Mouse (Mus musculus) adrenal gland (tissue): Measurements from ENCODE around the gene Arl6ip5.
"Not testable (repeated sequence)": the region's sequence is repeated elsewhere in the genome, so short reads cannot be mapped to it uniquely, and the experiment has no call there.

Experiments
- intact Hi-C: fragments of 180-260 bp; cut with DNase I; formaldehyde crosslinking; loops from one replicate; pipeline ENCODE4 v1.15.1; 2025

Gene Arl6ip5

DNA sequence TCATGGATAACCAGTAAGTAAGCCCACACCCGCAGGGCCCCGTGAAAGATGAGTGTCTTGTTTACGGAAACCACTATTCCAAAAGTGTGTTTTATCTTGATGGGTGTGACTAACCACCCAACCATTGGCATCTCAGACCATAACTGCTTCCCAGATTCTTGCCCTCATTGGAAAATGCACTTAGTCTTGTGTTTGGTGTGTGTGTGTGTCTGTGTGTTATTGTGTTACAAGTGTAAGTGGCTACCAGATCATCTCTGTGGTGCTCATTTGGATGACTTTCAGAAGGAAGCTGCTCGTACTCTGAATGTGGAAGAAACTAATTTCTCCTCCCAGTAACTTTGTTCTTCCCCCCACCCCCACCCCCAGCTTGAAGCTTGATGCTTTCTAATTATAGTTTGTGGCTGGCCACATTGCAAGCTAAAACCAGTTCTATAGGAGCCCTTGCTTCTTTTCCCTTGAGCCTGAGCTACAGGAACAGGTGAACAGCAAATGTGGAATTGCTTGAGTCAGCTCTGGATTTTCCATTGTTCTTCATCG is 12.5 kb downstream of the Arl6ip5 start:
- intact Hi-C loops = no loop called here

DNA sequence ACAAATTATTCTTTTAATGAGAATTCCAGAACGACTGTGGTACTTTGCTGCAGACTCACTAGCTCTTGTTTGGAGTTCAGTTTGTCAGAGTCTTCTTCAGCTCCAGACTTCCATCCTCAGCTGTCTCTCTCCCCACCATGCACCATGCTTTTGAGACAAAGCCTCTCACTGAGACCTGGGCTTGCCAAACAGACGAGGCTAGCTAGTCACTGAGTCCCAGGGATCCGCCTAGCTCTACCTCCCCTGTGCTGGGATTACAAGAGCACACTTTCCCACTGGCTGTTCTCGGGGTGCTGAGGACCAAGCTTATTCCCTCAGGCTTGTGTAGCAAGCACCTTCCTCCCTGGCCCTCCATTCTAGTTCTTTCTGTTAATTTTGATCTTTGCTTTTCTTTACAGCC is 13.1 kb downstream of the Arl6ip5 start:
- intact Hi-C loops = no loop called here

DNA sequence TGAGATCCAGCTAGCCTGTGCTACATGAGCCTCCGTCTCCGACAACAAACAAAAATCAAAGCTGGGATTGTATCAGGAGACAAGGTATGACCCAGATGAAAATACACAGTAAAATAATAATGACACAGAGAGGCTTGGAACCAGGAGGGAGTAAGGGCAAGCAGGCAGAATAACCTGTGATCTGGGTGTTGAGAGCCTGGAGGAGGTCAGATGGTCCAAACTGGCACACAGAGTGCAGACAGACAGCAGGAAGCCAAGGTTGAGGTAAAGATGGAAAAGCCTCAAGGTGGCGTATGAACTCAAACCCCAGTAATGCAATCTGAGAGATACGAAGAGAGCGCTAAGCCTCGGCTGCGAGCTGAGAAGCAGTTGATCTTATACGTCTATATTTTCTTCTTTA is 14.0 kb downstream of the Arl6ip5 start:
- intact Hi-C loops = no loop called here

DNA sequence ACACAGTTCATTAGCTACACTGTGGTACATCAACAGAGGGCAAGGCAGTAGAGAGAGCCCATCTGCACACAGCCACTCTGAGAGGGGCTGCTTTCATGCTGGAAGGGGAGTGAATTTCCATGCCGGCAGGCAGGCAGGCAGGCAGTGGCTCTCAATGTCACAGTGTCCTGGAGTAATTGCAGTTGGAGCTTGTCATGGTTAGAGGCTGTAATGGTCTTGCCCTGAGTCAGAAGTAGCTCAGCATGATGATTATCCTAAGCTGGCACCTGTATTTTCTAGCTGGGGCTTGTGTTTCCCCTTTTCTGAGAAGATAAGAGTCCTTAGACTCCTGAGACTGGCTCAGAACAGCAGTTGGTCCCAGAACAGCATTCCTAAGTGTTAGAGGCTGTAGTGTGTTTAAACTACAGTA is 15.6 kb downstream of the Arl6ip5 start:
- intact Hi-C loops = no loop called here

DNA sequence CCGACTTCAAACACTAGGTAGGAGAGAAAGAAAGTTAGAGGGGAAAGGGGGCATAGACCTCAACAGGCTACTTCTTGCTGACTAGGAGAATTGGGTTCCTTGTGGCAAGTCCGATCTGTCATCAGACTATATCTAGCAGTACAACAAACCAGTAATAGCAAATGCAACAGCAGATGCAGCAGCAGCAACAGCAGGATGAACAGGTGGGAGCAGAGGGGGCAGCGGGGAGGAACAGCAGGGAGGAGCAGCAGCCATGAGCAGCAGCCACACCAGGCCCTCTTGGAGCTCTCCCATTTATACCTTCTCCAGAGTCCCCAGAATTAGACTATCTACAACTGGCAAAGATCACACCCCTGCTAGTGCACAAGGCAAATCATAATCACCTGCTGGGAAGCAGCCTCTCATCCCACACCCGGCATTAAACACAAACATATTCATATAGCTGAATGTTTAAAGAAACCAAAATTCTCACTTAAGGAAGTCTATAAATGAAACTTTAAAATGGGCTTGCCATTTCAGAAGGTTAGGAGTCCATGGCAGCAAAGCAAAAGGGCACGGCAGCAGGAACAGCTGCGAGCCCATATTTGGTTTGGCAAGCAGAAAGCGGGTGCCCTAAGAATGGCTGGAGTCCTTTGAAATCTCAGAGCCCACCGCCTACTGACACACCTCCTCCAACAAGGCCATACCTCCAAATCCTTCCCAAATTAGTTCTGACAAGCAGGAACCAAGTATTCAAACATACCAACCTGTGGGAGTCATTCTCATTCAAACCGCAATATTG is 16.8 kb downstream of the Arl6ip5 start:
- intact Hi-C loops = no loop called here

DNA sequence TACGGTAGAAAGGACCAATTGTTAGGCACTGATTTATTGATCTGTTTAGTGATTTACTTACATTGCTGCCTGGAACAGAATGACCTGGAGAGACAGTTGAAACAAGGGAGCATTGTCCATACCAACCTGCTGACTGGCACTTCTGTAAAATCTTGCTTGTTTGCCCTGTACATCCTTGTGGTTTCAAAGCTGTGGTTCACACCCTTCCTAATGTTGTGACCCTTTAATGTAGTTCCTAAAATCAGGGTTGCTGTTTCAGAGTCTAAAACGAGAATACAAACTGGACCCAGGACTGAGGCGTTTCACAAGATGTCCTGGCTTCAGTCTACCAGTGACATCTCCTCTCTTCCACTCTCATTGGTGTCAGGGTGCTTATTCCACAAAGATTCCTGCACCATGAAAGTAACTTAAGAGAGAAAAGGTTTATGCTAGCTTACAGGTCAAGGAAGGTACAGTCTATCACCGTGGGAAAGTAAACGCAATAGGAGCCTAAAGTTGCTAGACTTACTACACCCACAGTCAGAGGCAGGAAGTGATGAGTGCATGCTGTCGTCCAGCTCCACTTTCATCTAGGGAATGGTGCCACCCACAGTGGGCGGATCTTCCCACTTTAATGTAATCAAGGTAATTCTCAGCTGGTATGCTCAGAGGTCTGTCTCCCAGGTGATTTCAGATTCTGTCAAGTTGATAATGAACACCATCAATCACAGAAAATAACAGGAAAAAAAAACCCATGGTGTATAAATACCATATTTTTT is 24.6 kb downstream of the Arl6ip5 start:
- intact Hi-C loops = no loop called here

DNA sequence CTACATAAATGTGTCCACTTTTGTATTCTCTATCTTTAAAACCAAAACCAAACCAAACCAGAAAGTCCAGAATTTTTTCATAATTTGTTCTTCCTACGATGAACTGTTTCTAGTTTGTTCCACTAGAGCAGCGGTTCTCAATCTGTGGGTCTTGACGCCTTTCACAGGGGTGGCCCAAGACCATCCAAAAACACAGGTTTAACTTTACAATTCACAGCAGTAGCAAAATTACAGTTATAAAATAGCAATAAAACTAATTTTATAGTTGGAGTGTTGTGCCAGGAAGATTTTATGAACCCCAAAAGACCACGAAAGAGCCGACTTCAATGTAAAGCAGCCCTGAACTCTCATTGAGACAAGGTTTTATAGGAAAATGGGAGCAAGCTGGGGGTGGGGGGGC is 25.6 kb downstream of the Arl6ip5 start:
- intact Hi-C loops = no loop called here

DNA sequence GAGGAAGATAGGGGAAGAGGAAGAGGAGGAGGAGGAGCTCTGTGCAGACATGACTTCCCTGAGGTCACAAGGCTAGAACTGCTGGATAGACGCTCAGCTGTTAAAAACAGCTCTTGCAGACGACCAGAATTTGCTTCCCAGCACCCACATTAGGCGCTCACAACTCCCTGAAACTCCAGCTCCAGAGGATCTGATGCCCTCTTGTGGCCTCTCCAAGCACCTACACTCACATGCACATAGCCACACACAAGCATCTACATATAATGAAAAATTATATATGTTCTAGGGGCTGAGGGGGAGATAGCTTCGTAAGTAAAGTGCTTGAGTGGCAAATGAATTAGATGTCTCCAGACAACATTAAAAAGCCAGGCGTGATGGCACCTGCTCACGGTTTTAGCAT is 28.9 kb downstream of the Arl6ip5 start:
- intact Hi-C loops = no loop called here

DNA sequence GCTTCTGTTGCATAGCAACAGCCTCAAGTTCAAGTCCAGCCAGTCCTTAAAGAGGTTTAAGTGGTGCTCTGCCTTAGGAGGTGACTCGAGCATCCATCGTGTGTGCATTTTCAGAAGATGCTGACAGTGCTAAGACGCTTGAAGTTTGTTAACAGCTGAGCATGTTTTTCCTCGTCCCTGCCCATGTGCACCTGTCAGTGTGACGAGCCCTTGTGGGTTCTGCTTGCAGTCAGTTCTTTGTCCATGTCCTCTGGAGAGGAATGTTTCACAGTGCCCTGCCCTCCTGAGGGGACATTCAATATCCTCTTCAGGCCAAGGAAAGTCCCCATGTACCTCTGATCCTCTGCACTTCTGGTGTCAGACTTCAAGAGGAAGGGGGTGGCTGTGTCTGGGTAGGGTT is 29.6 kb downstream of the Arl6ip5 start:
- intact Hi-C loops = no loop called here

DNA sequence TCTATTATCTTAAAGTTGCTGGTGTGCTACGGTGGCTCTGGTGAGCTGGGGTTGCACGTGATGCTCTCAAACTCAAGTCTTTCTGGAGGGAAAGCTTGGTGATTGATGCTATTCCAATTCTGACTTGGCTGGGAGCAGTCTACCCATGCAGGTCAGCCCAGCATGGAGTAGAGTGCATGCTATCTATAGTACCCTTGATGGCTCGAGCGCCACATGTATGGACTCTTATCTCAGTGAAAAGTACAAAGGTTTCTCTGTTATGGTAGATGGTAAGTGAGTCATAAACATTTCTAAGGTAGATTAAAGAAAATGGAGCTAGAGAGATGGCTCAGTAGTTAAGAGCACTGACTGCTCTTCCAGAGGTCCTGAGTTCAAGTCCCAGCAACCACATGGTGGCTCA is 32.0 kb downstream of the Arl6ip5 start:
- intact Hi-C loops = no loop called here

DNA sequence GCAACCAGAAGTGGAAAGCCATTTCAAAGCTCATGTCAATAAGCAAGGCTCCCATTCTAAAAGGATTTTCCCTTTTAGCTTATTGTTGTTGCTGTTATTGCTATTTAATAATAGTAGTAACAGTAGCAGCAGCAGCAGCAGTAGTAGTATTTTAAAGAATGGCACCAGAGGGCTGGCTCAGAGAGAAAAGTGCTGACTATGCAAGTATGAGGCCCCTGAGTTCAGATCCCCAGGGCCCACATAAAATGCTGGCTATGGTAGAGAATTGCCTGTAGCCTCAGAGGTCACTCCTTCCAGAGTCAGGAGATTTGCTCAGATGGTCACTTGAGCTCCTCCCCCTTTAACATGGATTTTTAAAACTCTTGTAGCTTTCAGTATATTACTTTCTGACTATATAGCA is 34.7 kb downstream of the Arl6ip5 start:
- intact Hi-C loops = no loop called here

DNA sequence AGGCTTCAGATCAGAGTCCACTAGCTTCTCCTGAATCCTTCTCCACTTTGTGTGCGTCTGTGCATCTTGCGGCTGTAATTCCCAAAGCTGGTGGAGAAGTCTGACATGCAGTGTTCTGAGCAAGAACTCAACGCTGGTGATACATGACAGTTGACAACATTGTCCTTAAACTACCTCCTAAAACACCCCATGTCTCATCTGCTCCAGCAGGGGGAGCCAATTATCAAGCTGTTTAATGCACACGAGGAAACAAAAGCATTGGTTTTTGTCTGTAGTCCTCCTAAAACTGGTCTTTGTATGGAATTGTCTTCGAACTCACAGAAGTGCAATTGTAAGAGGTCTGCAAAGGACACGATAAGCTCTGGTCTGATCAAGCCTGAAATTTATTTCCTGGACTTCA is 40.5 kb downstream of the Arl6ip5 start:
- intact Hi-C loops = loop anchor here (5.0 kb wide), 1 partner anchor 276 kb away; no protein-coding TSS in a partner anchor

DNA sequence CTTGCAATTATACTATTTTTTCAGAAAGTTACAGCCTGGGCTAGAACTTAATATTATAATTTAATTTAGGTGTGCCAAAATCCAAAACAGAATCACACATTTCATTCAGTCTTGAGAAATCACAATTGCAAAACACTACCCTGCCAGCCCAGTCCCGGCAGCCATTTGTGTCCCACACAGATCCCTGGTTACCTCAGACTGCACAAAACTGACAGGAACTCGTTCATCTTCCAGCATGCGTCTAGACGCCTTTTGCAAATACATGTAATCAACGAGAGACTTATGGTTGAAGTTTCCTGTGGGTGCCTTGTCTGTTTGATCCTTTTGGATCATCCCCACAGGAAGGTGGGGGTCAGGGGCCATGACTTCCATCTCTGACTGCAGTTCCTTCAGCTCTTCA is 41.6 kb downstream of the Arl6ip5 start:
- intact Hi-C loops = loop anchor here (5.0 kb wide), 1 partner anchor 275 kb away; no protein-coding TSS in a partner anchor

DNA sequence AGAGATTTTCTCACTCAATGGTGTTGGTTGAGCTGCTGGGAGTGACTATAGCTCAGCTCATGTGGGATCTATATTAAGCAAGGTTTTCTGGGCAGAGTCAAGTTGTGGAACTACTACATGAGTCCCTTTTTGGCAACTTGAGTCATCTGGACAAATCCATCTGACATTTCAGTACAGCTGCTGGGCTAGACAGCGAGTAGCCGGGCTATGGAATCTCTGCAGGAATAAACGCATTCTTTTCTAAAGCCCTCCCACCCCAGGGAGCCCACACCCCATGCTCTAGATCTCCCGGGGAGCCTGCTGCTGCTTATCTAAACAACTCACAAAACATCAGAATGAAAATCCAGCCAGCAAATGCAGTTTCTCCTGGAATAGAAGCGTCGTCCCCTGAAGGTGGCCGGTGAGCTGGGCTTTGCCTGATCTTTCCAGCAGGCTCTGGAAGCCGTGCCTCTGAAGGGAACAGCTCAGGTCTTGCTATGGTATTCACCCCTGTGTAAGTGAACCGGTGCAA is 42.3 kb downstream of the Arl6ip5 start, which contains the start of gene Lmod3:
Gene Lmod3, minus strand, starts transcription at position 49 of the 511 bp plus-strand sequence.
- intact Hi-C loops = loop anchor here (5.0 kb wide), 1 partner anchor 275 kb away; no protein-coding TSS in a partner anchor

DNA sequence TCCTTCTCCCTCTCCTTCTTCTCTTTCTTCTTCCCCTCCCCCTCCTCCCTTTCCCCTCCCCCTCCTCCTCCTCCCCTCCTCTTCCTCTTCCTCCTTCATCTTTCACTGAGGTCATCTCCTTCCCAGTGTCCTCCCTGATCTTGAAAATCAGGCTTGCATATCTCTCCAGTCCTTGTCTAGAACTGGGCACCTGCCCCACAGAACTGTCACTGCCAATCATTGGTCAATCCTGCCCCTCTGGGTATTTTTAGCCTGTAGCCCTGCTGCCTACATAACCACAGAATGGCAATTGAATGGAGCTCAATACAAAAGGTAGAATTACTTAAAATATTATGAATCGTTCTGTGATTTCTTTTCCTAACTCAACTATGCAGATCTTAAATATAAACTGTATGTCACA is 48.0 kb downstream of the Arl6ip5 start:
- intact Hi-C loops = no loop called here

DNA sequence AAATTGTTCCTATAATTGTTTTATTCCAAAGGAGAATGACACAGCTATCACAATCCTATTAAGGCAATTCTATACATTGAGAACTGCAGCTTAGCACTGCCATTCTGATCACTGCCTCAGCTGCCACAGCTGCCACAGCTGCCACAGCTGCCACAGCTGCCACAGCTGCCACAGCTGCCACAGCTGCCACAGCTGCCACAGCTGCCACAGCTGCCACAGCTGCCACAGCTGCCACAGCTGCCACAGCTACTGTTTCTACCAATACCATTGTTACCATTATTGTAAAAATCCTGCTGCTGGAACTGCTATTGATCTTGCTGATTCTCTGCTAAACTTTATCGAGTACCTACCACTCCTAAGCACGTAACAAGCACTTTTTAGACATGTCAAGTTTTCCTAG is 49.4 kb downstream of the Arl6ip5 start:
- intact Hi-C loops = not testable (repeated sequence)

DNA sequence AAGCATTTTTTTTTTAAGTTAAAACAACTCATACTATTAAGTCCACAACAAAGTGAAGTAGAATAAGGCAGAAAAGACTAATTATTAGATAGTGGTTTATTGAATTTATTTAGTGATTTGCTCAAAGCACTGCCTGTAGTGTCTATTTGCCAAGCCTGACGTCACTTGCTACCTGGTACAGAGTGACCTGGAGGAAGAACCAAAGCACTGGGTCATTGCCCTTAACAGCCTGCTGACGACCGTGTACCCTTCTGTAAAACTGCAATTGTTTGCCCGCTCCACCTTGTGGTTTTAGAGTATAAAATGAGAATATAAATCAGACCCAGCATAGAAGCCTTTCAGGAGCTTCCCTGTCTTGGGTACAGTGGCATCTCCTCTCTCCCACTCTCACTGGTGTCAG is 51.7 kb downstream of the Arl6ip5 start:
- intact Hi-C loops = no loop called here

DNA sequence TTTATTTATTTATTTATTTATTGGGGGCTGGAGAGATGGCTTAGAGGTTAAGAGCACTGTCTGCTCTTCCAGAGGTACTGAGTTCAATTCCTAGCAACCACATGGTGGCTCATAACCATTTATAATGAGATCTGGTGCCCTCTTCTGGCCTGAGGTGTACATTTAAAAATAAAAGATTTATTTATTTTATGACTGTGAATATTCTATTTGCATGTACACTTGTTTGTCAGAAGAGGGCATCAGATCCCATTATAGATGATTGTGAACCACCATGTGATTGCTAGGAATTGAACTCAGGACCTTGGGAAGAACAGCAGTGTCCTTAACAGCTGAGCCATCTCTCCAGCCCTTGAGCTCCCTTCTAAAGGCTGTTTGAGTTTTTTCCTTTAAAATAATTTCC is 53.3 kb downstream of the Arl6ip5 start:
- intact Hi-C loops = not testable (repeated sequence)

DNA sequence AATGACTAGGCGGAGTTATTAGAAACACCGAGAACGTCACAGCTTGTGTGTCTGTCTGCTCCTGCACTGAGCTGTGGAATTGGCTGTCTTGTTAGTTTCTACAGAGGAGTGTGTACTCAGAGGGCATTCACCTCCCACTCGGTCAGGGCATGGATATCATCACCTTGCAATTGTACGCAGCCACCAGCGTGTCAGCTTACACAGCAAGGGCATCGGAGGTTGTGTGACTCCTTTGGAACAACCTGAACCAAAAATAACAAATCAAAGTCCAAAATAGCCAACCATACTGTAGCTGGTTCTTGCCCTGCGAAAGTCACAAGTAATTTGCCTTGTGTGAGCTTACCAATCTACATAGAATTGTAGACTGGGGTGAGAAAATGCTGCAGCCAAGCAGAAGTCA is 54.8 kb downstream of the Arl6ip5 start:
- intact Hi-C loops = no loop called here

DNA sequence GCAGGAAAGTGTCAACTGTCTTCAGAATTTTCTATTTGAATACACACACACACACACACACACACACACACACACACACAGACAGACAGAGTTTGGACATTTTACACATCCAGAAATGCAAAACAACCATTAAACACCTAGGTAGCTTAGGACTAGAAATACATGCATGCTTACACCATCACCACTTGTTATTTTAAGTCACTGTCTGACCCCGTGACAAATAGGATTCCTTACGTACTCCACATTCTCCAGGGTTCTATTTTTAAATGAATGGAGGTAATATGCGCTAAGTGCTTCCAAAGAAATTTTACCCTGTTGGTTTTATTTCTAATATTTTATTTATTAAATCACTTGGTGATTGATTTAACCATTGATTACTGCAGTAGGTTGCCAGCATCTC is 55.2 kb downstream of the Arl6ip5 start:
- intact Hi-C loops = no loop called here

DNA sequence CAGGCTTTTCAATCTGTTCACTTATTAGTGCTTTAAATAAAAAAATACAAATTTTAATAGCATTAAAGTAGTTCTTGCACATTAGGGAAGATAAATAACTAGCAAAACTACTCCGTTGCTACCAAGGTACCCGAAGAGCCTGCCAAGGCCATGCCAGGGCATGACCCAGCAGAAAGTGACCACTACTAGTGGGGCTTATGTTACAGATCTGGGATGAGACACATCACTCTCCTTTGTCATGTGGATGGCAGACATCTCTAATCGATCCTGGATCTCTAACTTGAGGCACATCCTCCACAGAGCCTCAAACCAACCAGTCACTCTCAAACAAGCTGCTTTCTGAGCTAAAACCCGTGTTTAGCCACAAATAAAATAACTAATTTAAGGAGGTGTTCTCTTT is 56.2 kb downstream of the Arl6ip5 start:
- intact Hi-C loops = no loop called here

DNA sequence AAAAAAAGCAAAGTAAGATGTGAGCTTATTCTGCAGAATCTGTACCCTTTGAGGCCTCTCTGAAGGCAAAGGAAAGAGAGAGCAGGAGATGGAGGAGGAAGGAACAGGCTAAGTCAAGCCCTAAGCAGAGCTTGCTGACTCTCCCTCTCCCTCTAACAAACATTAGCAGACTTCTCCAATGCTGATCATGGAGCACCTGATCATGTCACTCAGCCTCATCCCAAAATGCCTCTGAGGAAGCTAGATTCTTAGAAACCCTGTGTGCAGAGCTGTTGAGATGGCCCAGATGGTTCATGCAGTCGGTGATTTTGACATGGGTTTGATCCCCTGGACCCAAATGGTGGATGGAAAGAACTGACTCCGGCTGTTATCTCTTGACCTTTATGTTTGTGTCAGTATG is 56.6 kb downstream of the Arl6ip5 start:
- intact Hi-C loops = no loop called here
